18 mouse cellular contexts compared by ENCODE assay signal in genomic region chr10:110386476-110387197, GRCm38 (mm10).
"Had no signal": no experiment of that assay in that cellular context is flagged by ENCODE, and none has a peak within 500 bp of the region (broad histone marks: within the 10 kb centered on the region; RNA-seq: fewer than 3 reads in every experiment).

No protein-coding gene starts in this region.

- ATAC-seq: midbrain, embryonic 13.5 days; midbrain, embryonic 16.5 days had no signal

- H3K9me3 ChIP-seq: liver, embryonic 13.5 days; midbrain, embryonic 13.5 days; neural tube, embryonic 13.5 days; stomach, embryonic 15.5 days had no signal

- H3K4me3 ChIP-seq: layer of hippocampus, adult 2 months; liver, embryonic 13.5 days; midbrain, embryonic 13.5 days; myocyte; neural tube, embryonic 13.5 days; stomach, embryonic 15.5 days had no signal

- H3K4me1 ChIP-seq: liver, embryonic 13.5 days; midbrain, embryonic 13.5 days; stomach, embryonic 15.5 days had no signal

- DNase-seq: kidney, adult 2 months; kidney, postnatal 25 days; layer of hippocampus, adult 9-11 months; liver, embryonic 13.5 days; lung, adult 2 months; lung, postnatal 14 days; lung, postnatal 4 days; retina, postnatal 1 day; right cerebral cortex, postnatal 25 days; spleen, adult 18-20 months; thymus, postnatal 25 days had no signal

- H3K4me2 ChIP-seq: liver, embryonic 13.5 days; midbrain, embryonic 13.5 days; neural tube, embryonic 13.5 days; stomach, embryonic 15.5 days had no signal

- H3K9ac ChIP-seq: liver, embryonic 13.5 days; midbrain, embryonic 13.5 days; neural tube, embryonic 13.5 days; stomach, embryonic 15.5 days had no signal

- H3K36me3 ChIP-seq: liver, embryonic 13.5 days; midbrain, embryonic 13.5 days; neural tube, embryonic 13.5 days; stomach, embryonic 15.5 days had no signal

- H3K27ac ChIP-seq: kidney, postnatal 0 days; layer of hippocampus, adult 2 months; liver, embryonic 13.5 days; midbrain, embryonic 13.5 days; neural tube, embryonic 13.5 days; stomach, embryonic 15.5 days had no signal

- H3K27me3 ChIP-seq: liver, embryonic 13.5 days; midbrain, embryonic 13.5 days; neural tube, embryonic 13.5 days; stomach, embryonic 15.5 days had no signal
